Mouse (Mus musculus): ENCODE measurements around the gene Ccr7. TPM values are rescaled to one million over a fixed set of nuclear protein-coding genes. Genes with fewer than 3 reads are reported as not detected.
A peak's percentile ranks its signal among the peaks of the same experiment; 100 is the strongest.

The Ccr7 gene
- total RNA-seq, 2 experiments from 2014 or later = not detected

DNA sequence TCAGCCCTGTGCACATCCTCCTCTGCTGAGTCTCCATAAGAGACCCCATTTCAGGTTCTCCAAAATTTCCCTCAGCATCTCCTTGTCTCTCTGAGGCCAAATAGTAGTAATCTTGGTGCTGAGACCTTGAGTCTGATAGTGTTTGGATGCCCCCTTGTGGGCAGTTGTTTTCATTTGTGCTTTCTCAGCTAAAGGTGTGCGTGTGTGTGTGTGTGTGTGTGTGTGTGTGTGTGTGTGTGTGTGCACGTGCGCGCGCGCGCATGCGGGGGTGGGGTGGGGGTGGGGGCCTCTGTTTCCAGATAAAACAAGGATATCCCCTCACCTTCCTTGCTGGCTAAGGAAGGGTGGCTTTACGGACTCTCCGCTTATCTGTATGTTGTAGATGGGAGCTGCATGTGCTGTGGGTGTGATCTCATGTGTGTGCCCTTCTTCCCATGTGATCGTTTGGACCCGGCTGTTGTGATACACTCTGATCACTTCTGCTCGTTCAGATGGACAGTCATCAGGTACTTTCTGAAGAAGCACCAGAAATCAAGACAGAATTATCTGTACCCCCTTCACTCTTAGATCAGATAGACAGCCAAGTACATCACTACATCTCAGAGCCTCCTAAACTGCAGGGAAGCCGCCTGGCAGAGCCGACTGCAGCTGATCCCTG lies 30.8 kb downstream of the Ccr7 start:
- no peak for ATAC-seq (replicated peaks; ENCODE audit: low FRiP score, low TSS enrichment, poor library complexity, severe bottlenecking)

DNA sequence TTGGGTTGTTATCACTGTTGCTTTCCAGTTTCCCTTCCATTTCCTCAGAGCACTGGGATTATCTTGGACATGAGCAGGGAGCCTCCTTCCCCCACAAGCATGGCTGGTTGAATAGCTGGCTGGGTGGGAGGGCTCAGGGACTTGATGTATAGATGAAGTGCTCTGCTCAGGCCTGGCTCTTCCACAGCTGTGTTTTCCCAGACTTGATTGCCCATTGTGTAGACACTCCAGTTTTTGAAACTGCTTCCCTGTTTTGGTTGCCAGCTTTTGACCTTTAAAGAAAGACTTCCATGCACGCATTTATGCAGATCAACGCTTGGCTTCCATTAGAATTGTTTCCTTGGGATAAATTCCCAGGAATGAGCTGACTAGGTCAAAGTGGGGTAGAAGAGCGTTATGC lies 32.2 kb downstream of the Ccr7 start:
- ATAC-seq (replicated peaks; ENCODE audit: low FRiP score, low TSS enrichment, poor library complexity, severe bottlenecking) = no peak

DNA sequence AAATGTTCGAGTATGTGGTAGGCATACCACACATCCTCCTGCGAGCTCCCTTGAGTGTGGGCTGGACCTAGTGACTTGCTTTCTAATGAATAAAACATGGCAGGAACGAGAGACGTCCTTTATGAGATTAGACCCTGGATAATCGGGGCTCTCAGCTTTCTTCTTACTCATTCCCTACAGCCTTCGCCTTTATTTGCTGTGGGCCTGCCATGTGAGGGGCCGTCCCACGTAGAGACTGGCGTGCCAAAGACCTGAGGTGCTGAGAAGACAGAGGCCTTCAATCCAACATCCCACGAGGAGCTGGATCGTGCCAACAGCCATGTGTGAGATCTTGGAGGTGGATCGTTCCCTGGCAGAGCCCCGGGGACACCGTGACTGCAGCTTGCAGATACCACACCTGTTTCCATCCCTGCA lies 33.7 kb downstream of the Ccr7 start:
- ATAC-seq (replicated peaks; ENCODE audit: low FRiP score, low TSS enrichment, poor library complexity, severe bottlenecking) = no peak

DNA sequence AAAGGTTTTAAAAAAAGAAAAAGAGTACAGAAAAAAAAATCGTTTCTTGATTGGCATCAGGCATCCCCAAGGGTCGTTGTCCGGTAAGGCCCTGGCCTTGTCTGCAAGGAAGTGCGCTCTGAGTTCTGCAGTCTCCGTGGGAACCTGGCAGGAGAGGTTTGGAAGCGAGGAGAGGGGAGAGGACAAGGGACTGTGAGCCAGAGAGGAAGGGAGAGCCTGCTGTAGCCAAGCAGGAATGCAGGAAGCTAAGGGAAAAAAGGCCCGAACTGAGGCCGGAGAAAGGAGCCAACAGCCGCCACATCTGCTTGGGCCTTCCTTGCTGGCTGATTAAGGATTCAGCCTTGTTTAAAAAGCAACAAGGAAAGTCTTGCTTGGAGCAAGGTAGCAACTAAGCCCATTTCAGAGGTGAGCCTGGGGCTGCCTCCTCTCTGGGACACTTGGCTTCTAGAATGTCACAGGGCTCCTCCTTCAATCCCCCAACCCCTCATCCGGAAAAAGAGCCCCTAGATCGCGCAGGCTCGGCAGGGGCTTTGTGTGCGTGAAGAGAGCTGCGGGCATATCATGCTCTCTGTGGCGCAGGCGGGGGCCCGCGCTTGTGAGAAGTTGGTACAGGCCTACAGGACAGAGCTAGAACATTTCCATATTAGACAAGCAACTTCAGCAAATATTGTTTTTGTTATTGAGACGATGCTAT lies 34.2 kb downstream of the Ccr7 start:
- no peak for ATAC-seq (replicated peaks; ENCODE audit: low FRiP score, low TSS enrichment, poor library complexity, severe bottlenecking)

DNA sequence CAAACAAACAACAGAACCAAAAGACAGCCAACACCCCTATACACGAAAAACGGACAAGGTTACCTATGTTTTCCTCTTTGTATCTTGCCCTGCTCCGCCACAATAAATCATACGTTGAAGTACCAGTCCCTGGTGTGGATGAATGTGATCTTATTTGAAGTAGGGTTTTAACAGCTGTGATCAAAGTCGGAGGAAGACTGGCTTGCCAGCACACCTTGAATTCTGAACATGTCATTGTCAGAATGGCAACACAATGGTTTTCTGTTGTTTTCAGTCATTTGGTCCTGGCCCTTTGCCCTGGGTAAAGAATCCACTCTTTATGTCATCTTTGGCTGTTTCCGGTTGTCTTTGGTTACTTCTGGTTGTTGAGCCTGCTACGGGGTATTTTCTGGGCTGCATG lies 35.9 kb downstream of the Ccr7 start:
- no peak for ATAC-seq (replicated peaks; ENCODE audit: low FRiP score, low TSS enrichment, poor library complexity, severe bottlenecking)

DNA sequence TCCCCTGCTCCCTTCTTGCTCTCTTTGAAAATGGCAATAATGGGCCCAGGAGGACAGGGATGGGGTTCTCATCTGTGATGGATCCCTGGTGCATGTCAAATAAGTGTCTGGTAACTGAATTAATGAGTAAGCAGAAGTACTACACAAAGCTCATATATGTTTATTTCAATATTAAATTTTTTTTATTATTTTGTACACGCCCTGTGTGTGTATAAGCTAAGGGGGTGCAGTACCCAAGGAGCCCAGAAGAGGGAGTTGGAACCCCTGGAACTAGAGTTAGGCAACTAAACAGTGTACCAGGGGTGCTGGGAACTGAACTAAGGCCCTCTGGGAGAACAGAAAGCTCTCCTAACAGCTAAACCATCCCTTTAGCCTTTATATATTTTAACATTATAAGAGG lies 36.5 kb downstream of the Ccr7 start:
- no peak for ATAC-seq (replicated peaks; ENCODE audit: low FRiP score, low TSS enrichment, poor library complexity, severe bottlenecking)

DNA sequence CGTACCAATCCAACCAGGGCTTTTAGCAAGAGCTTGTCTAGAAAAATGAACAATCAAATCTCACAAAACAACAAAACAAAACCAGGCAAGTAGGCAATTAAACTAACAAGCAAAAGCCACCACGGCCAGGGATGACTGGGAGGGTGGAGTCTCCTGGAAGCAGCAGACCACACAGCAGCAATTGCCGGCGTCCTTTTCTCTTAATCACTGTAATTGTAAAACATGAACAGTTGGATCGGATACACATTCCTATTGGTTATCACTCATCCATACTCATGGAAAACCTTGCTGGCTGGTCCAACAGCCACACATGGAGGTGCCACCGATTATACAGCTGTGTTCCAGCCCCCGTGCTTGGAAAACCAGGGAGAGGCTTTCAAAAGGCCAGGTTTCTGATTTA lies 37.0 kb downstream of the Ccr7 start:
- no peak for ATAC-seq (replicated peaks; ENCODE audit: low FRiP score, low TSS enrichment, poor library complexity, severe bottlenecking)

DNA sequence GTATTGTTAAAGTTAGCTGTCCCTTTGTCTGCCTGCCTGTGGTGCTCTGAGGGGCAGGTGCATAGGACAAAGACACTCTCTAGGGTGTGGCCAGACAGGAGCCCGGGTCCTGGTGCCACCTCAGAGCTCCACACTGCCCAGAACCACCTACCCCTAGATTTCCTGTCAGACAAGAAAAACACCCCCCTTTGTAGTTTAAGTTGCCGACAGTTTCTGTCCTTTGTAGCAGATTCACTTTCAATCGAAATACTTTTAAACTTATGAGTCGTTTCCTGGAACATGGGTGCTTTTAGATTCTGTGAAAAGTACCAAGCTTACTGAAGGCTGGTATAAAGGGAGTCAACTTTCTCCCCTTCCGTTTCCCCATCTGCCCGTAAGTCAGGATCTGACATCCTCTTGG lies 38.9 kb downstream of the Ccr7 start:
- ATAC-seq (replicated peaks; ENCODE audit: low FRiP score, low TSS enrichment, poor library complexity, severe bottlenecking) = peak; percentile 47

DNA sequence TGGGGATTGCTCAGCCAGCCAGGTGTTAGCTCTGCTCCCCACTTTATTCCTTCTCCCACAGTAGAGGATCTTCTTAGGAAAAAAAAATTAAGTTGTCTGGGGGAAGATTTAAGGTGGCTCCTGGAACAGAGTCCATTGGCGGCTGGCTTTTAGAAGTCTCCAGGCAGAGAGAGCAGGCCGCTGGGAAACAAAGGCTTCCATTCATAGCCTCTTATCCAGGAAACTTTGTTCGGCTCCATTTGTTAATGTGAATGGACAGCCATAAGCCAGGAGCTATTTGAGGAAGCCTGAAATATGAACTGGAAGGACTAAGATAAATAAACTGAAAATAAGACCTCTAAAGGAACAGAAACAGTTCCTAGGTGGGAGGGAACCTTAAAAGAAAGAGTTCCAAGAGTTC lies 41.8 kb downstream of the Ccr7 start:
- ATAC-seq (replicated peaks; ENCODE audit: low FRiP score, low TSS enrichment, poor library complexity, severe bottlenecking) = no peak

DNA sequence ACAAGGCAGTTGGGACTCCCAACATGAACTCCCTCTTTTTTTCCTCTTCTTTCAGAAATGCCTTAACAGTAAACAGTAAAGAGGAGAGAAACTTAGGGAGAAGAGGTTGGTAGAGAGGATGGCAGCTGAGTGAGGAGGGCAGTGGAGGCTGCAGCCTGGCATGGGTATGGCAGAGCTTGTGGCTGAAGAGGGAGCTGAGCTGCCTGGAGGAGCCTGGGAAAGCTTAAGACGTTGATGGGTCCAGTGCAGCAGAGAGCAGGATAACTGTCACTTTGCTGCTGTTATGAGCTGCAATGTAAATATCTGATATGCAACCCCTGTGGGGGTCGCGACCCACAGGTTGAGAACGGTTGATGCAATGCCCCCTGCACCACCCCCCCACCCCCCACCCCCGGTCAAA lies 42.2 kb downstream of the Ccr7 start:
- no peak for ATAC-seq (replicated peaks; ENCODE audit: low FRiP score, low TSS enrichment, poor library complexity, severe bottlenecking)

DNA sequence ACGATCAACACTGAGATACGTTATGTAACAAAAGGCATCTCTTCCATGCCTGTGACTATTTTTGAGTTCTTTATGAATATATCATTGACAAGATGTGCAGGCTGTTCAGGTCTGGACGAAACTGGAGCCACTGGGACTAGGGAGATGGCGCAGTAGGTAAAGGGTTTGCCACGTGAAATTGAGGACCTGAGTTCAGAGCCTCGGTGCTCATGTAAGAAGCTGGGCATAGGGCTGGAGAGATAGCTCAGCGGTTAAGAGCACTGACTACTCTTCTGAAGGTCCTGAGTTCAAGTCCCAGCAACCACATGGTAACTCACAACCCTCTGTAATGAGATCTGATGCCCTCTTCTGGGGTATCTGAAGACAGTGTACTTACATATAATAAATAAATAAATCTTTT lies 43.2 kb downstream of the Ccr7 start:
- ATAC-seq (replicated peaks; ENCODE audit: low FRiP score, low TSS enrichment, poor library complexity, severe bottlenecking) = no peak

DNA sequence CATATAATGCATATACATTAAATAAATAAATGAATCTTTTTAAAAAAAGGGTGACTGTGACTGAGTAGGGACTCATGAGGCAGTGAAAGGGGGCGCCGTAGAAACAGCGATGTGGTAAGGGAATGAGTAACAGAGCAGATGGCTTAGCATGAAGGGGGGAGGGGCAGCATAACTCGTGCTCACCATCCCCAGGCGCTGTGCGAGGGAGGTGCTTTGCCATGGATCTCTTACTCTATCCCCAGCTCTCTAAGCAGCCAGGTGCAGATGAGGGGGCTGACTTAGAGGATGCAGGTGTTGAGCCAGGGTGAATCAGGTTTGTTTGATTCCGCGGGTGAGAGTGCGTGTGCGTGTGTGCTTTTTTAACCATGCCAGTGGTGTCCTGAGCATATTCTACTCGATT lies 43.7 kb downstream of the Ccr7 start:
- ATAC-seq (replicated peaks; ENCODE audit: low FRiP score, low TSS enrichment, poor library complexity, severe bottlenecking) = no peak

DNA sequence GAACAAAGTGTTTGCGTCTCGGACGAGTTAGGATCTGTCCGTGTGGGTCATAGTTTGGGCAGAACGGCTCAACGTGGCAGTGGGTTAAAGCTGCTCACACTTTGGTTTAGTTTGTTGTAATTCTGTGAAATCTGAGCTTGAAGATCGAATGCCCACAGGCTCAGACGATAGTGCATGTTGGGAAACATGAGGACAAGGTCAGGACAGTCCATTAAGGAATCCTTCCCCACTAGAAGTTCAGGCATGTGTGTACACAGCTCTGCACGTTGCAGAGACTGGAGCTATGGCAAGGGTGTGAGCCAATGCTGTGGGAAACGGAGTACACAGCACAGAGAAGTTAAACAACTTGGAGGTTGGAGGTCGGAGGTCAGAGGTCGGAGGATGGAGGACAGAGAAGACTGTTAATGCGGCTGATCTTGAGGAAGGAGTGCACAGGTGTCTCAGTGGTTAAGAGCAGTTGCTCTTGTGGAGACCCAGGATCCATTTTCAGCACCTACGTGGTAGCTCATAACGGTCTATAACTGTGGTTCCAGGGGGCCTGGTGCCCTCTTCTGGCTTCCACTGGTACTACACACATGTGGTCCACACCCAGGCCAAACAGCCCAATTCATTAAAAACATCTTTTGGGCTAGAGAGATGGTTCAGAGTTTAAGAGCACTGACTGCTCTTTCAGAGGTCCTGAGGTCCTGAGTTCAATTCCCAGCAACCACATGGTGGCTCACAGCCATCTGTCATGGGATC lies 44.3 kb downstream of the Ccr7 start:
- 0 out of 2 replicates have a peak, but pooled peaks have one; percentile 51 for ATAC-seq (replicated peaks; ENCODE audit: low FRiP score, low TSS enrichment, poor library complexity, severe bottlenecking)

DNA sequence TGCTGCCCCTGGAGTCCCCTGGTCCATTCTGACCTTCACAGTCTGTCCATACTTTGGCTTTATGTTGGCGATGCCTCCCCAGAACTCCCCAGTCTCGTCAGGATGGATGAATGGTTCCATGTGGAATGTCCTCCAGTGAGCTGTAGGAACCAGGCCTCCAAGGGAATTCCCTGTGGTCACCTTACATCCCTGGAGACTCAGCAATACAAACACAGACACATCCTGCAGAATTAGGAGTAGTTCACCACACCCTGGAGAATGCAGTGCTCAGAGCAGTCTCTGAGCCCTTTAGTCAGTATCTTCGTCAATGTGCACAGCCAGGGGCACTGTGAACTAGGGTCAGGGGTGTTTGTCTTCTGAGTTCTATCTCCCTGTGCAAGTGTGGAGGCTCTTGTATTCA lies 46.6 kb downstream of the Ccr7 start:
- ATAC-seq (replicated peaks; ENCODE audit: low FRiP score, low TSS enrichment, poor library complexity, severe bottlenecking) = no peak

DNA sequence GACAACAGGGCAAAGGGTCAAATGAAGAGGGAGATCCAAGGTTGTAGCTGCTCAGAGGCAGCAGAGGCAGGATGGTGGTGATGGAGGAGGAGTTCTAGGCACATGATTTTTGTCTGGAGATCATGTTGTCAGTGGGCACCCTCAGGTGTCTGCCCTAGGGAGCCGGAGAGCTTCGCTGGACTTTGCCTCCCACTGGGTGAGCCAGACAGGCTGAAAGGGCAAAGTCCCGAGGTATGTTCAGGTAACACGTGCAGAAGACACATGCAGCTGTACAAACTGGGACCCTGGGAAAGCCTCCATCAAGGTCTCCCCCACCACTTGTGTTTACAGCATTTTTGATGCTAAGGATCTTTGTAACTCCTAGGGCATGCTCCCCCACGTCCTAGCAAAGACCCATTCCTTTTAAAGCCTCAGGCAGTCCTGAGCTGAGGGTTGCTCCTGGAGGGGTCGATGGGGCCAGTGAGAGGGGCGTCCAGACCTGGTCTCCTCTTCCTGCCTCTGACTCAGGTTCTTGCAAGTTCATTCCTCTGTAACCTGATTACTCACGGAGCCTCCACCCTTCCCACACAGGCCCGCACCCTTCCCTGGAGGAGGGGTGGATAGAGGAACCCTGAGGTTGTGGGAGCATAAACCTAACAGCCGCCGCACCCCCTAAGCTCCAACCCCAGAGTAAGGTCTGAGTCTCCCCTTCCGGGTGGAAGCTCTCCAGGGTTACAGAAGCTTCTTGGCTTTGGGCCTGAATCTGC lies 48.7 kb downstream of the Ccr7 start:
- ATAC-seq (replicated peaks; ENCODE audit: low FRiP score, low TSS enrichment, poor library complexity, severe bottlenecking) = 0 out of 2 replicates have a peak, but pooled peaks have one; percentile 6

DNA sequence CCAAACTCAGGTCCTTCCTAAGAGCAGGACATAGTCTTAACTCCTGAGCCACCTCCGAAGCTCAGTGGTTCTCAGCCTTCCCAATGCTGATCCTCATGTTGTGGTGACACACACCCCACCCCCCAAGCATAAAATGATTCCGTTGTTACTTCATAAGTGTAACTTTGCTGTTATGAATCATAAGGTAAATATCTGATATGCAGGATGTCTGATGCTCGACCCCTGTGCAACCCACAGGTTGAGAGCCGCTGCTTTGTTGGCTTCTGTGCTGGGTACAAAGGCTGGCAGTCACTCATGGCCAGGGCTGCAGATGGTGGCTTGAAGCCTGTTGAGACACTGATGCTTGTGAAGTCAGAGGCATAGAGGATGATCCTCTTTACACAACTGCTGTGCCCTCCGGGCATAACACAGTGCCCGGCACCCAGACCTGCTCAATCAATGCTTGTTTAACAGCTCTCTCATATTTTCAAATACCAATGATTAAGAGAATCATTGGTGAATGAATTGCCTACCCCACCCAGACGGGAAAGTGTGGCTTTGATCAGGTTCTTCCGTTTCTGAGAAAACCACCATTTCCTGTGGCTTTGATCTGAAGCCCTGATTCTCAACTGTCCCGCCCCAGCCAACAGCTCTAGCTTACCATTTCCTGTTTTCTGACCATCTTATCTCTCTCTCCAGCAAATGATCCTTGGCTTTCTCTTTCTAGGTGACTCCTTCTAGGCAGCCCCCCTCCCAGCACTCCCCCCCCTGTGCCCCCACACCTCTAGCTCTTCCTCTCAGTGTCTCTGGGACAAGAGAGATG lies 50.1 kb downstream of the Ccr7 start:
- ATAC-seq (replicated peaks; ENCODE audit: low FRiP score, low TSS enrichment, poor library complexity, severe bottlenecking) = peak; percentile 23; the same call in 1 of the 2 replicates

DNA sequence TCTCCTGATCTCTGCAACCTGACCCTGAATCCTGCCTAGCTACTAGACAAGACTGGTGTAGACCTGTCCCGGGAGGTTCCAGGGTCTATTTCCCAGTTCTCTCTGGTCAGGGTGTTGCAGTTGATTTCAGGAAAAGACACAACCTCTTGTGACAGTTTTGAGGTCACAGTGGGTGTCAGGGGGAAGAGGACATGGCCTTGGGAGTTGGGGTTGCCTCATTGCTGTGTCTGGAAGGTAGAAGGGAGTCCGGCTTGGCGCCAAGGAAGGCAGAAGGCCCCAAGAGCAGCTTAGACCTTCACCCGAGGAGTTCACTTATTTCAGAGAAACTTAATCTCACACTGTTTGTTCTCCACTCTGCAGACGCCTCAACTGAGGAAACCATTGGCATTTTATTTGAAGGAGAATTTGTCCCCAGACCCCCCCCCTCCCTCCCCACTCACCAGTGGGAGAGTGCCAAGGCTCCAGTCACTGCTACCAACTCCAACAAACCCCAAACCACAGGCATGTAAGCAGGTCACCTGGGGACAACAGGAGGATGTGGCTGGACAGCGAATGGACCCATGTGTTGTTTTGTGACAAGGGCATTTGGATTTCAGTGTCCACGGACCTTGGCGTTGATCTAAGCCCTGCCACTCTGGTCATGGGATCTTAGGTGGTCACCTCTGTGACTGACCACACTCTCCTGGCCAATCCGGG lies 52.2 kb downstream of the Ccr7 start:
- no peak for ATAC-seq (replicated peaks; ENCODE audit: low FRiP score, low TSS enrichment, poor library complexity, severe bottlenecking)

DNA sequence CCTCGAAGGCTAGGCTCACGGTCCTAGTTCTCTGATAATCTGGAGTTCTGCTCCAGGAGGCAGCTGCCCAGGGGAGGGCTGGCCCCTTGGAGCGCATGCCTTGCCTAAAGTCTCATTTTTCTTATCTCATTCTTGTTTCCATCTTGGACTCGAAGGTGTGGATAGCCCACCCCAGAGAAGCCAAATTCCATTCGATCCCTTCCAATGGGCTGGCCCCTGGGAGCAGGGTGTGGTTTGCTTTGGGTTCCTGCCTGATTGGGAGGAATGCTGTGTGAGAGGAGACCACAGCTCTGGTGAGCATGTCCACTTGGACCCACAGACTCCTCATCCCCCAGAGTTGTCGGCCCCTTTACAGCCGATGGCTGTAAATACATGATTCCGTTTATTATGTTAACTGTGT lies 53.2 kb downstream of the Ccr7 start:
- ATAC-seq (replicated peaks; ENCODE audit: low FRiP score, low TSS enrichment, poor library complexity, severe bottlenecking) = no peak

DNA sequence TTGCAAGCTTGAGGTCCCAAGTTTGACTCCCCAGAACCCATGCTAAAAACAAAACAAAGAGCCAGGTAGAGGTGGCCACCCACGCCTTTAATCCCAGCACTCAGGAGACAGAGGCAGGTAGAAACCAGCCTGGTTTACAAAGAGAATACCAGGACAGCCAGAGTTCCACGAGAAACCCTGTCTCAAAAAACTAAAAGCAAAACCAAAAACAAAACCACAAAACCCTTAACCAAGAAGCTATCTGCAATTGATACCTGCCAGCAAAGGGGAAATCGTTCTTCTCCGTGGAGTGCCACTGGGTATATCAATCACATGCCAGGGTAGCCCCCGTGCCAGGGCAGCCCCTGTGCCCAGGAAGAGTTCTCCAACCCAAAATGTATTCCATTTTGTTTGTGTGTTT lies 54.7 kb downstream of the Ccr7 start:
- no peak for ATAC-seq (replicated peaks; ENCODE audit: low FRiP score, low TSS enrichment, poor library complexity, severe bottlenecking)
